Mouse (Mus musculus) heart, postnatal 0 days (tissue): ENCODE results near the gene Zmiz1. TPM values are rescaled to one million over a fixed set of nuclear protein-coding genes. Genes with fewer than 3 reads are reported as not detected.

ENCODE experiments used
- ATAC-seq: fragments of 200-750 bp; cut with Nextera tagmentation; 2 replicates; pipeline ENCODE4 v1.8.0; 2017; ENCODE audit warnings: low read depth, moderate number of reproducible peaks, moderate library complexity; ENCODE audit not compliant: insufficient read depth
- DNase-seq: peaks from one replicate; pipeline ENCODE4 v3.0.0-alpha.2; 2016; ENCODE audit warnings: low spot score
- H3K27ac ChIP-seq: fragments of 300-500 bp; sonication (generic); 2 replicates; pipeline ENCODE4 v1.5.1; 2014; ENCODE audit warnings: low read depth, mild to moderate bottlenecking
- H3K27me3 ChIP-seq: fragments of 300-500 bp; sonication (generic); 2 replicates; pipeline ENCODE4 v1.6.1; 2014; ENCODE audit warnings: low read length, mixed read lengths; ENCODE audit not compliant: control insufficient read depth, insufficient read depth
- H3K36me3 ChIP-seq: fragments of 300-500 bp; sonication (generic); replicated peaks from 2 replicates; pipeline ENCODE4 v1.6.1; 2014; ENCODE audit warnings: low read length, mixed read lengths; ENCODE audit not compliant: control insufficient read depth, insufficient read depth
- H3K4me1 ChIP-seq: fragments of 300-500 bp; sonication (generic); 2 replicates; pipeline ENCODE4 v1.6.1; 2014; ENCODE audit warnings: antibody characterized with exemption; ENCODE audit not compliant: control insufficient read depth, insufficient read depth
- H3K4me2 ChIP-seq: fragments of 300-500 bp; sonication (generic); 2 replicates; pipeline ENCODE4 v1.6.1; 2014; ENCODE audit warnings: low read depth, mild to moderate bottlenecking, low read length, moderate library complexity
- H3K4me3 ChIP-seq: fragments of 300-500 bp; sonication (generic); 2 replicates; pipeline ENCODE4 v1.5.1; 2014; ENCODE audit warnings: low read depth, low read length
- H3K9ac ChIP-seq: fragments of 300-500 bp; sonication (generic); replicated peaks from 2 replicates; pipeline ENCODE4 v1.6.1; 2014; ENCODE audit warnings: low read depth, low read length, mixed read lengths
- H3K9me3 ChIP-seq: fragments of 300-500 bp; sonication (generic); replicated peaks from 2 replicates; pipeline ENCODE4 v1.6.1; 2016; ENCODE audit warnings: low read length; ENCODE audit not compliant: control insufficient read depth
- CTCF ChIP-seq: IDR thresholded peaks from 2 replicates; pipeline ENCODE4 v1.5.1; 2016; ENCODE audit warnings: antibody characterized with exemption, control low read depth, low read depth
- EP300 ChIP-seq: IDR thresholded peaks from 2 replicates; pipeline ENCODE4 v1.6.1; 2016; ENCODE audit warnings: antibody characterized with exemption, low read depth
- WGBS: fragments of 180-500 bp; shearing (Covaris S2); extraction: QIAGEN DNeasy Blood & Tissue Kit; methylation state at CpG from one replicate; pipeline ENCODE4 v1.1.7; 2014; 5-methylcytosine and 5-hydroxymethylcytosine counted together
- polyA plus RNA-seq: library from polyadenylated mRNA; unstranded; fragments of >200 nt; fragmentation: Nextera tagmentation; extraction: Ambion mirVana; gene quantifications from 2 replicates; pipeline ENCODE4 v1.2.1, GENCODE M21; 2015
- total RNA-seq: library from RNA; depleted of rRNA; stranded (reverse); fragments of >200 nt; gene quantifications from 2 replicates; pipeline ENCODE4 v1.2.3, GENCODE M21; 2014; ENCODE audit warnings: low replicate concordance

The Zmiz1 gene
- total and polyA plus RNA-seq, 2 experiments from 2014 or later, result 13.8 to 41.0 TPM

DNA sequence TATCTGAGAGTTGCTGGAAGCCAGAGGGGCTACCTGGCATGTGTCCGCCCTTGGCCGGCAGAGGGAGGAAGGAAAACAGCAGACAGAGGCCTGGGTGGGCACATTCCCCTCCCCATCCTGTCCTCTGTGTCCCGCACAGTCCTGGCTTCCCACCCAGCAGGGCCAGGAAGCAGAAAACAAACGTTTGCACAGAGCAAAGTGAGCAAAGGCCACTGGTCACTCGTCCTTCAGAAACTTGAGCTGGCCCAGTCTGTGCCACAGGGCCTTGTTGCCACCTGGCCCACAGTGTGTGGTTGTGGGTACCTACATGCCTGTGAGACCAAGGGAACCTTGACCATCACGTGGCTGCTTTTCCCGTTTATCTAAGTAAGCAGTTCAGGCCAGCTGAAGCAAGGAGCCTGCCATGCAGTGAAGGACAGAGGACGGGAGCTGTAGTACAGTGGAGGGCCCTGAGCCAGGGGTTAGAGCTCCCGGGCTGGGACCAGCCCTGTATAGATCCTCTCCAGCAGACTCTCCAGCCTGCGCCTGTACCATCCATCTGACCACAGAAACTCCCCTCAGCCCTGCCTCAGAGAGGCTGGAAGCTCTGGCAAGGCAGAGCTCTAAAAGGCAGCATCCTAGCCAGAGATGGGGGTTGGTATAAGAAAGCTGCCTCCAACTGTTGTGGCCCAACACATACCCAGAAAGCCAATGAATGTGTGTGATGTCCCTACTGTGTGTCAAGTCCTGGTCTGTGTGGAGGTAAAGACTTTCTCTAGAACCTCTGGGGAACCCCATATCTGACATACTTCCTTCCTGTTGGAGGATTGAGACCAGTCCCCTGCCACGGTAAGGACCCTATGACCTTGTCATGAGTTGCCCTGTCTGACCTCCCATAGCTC is 64.5 kb downstream of the Zmiz1 start:
- TF ChIP-seq CTCF, result peak; percentile 18; the same call in 1 of the 2 replicates
- TF ChIP-seq EP300, result no peak
- Histone ChIP-seq H3K9me3 (no peaks in the 10 kb centered on the region), H3K4me2 (no peak overlapping the region), H3K9ac (peak overlapping the region; percentile 9; the same call in 1 of the 2 replicates), H3K4me1 (peaks cover 70% of the 10 kb centered on the region), H3K27ac (peak overlapping the region; percentile 73), H3K4me3 (no peak overlapping the region), H3K27me3 (no peaks in the 10 kb centered on the region), H3K36me3 (no peaks in the 10 kb centered on the region)
- ATAC-seq (peak; percentile 10; the same call in 1 of the 2 replicates), DNase-seq (peak; percentile 58)
- 22% methylated on average over 11 of the region's 11 CpGs for WGBS

DNA sequence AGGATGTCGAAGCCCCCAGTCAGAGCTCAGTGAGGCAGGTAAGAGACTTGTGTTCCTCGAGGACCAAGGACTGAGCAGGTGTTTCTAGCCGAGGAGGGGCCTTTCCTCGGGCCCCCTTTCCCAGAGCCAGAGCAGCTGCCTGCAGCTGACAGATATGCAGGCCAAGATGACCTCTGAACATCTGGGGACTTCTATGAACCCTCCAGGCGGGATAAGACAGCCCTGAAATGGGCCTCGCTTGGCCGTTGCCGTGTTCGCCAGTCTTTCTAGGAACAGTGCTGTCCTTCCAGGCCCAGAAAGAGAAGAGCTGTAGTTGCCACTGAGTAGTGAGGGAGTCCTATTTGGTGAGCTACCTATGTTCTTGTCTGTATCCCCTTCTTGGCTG is 65.1 kb downstream of the Zmiz1 start:
- H3K4me3 ChIP-seq, result no peak overlapping the region
- ATAC-seq (no peak), DNase-seq (no peak)
- no peaks in the 10 kb centered on the region for H3K36me3 ChIP-seq
- TF ChIP-seq CTCF, result no peak
- TF ChIP-seq EP300, result no peak
- no peaks in the 10 kb centered on the region for H3K27me3 ChIP-seq
- 46% methylated on average over 9 of the region's 9 CpGs for WGBS
- H3K9ac ChIP-seq, result no peak overlapping the region
- H3K4me1 ChIP-seq, result peaks cover 70% of the 10 kb centered on the region
- no peaks in the 10 kb centered on the region for H3K9me3 ChIP-seq
- H3K4me2 ChIP-seq, result no peak overlapping the region
- peak overlapping the region; percentile 73 for H3K27ac ChIP-seq

DNA sequence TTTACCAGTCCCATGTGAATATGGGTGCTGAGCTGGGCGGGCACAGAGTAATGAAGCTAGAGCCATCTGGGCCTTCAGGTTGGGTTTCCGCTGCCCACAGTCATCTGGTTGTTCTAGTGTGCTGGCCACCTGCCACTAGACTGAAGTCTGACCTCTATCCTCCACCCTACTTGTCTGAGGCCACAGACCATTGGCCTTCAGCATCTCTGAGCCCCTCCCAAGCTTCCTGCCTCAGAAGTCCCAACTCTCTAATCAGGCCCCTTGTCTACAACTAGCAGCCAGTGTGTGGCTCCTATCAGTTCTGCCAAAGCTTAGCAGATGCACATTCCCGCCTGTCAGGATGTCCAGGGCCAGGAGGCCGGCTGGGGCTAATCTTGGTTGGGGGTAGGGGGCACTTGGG is 65.9 kb downstream of the Zmiz1 start:
- H3K27ac ChIP-seq, result peak overlapping the region; percentile 73
- TF ChIP-seq CTCF, result no peak
- no peak for TF ChIP-seq EP300
- peak; percentile 60 for DNase-seq
- no peak overlapping the region for H3K9ac ChIP-seq
- H3K4me3 ChIP-seq, result no peak overlapping the region
- ATAC-seq, result peak; percentile 28
- 29% methylated on average over 4 of the region's 4 CpGs for WGBS
- no peak overlapping the region for H3K4me2 ChIP-seq
- H3K9me3 ChIP-seq, result no peaks in the 10 kb centered on the region
- no peaks in the 10 kb centered on the region for H3K27me3 ChIP-seq
- H3K4me1 ChIP-seq, result peaks cover 62% of the 10 kb centered on the region
- H3K36me3 ChIP-seq, result no peaks in the 10 kb centered on the region

DNA sequence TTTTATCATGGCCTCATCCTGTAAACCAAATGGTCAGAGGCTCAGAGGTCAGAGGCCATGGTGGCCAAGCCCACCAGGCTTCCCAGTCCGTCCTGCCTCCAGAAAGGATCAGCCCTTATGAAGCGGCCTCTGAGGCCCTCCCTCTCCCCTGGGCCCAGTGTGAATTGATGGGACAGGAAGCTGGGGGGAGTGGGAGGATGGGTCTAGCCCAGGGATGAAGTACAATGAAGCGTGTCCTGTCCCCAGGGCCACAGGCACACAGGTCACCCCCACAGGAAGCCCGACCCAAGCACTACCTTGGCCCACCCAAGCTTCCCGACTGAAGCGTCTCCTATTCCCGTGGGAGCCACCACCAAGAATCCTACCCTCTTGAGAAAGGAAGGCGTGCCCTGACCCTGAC is 66.7 kb downstream of the Zmiz1 start:
- Histone ChIP-seq H3K4me1 (peaks cover 54% of the 10 kb centered on the region), H3K36me3 (no peaks in the 10 kb centered on the region), H3K9me3 (no peaks in the 10 kb centered on the region), H3K27me3 (no peaks in the 10 kb centered on the region), H3K9ac (no peak overlapping the region), H3K4me2 (no peak overlapping the region), H3K4me3 (no peak overlapping the region), H3K27ac (peak overlapping the region; percentile 73)
- no peak for TF ChIP-seq CTCF
- TF ChIP-seq EP300, result peak; percentile 71; the same call in 1 of the 2 replicates
- DNase-seq (peak; percentile 64), ATAC-seq (peak; percentile 44)
- 70% methylated on average over 8 of the region's 8 CpGs for WGBS

DNA sequence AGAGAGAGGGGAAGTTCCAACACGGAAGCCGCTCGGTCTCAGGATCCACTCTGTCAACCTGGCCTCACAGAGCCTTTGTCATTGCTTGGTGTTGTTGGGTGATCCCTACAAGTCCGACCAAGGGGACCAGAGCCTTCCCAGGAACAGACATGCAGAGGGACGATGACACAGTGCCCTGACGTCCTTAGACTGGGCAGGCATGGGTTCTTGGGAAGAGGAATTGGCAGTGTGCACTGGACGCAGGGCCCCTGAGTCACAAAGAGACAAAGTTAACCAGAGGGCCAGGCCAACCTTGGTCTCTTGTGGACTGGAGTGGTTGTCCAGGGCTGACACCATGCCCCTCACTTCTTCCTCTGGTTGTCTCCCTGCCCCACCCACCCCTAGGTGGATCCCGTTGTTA is 67.9 kb downstream of the Zmiz1 start:
- no peaks in the 10 kb centered on the region for H3K36me3 ChIP-seq
- TF ChIP-seq CTCF (no peak), EP300 (no peak)
- ATAC-seq, result no peak
- H3K27ac ChIP-seq, result peak overlapping the region; percentile 35; the same call in 1 of the 2 replicates
- no peaks in the 10 kb centered on the region for H3K27me3 ChIP-seq
- 75% methylated on average over 8 of the region's 8 CpGs for WGBS
- H3K9ac ChIP-seq, result no peak overlapping the region
- H3K4me2 ChIP-seq, result no peak overlapping the region
- H3K4me1 ChIP-seq, result peaks cover 43% of the 10 kb centered on the region
- H3K9me3 ChIP-seq, result no peaks in the 10 kb centered on the region
- no peak for DNase-seq
- no peak overlapping the region for H3K4me3 ChIP-seq
